Mouse (Mus musculus): ENCODE data around the gene Zfp786. TPM values are rescaled to one million over a fixed set of nuclear protein-coding genes. Genes with fewer than 3 reads are reported as not detected.

The Zfp786 gene
- polyA plus RNA-seq, 1 experiment from 2014 or later, result 1.9 TPM

DNA sequence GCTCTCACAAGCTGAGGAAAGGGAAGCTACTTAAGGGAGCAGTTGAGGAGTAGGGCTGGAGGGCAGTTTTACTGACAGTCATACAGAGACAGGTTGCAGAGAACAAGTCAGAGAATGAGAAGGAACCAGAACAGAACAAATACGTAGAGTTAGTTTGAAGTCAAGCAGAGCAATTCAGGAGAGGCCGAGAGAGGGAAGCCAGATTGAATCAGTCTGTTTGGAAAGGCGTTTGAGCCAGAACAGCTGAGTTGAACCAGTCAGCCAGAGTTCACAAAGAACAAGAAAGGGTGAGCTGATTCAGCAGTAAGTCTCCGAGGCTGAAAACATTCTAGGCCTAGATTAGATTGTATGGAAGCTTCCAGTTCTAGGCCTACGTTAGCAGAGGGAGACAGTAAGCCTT, 37.4 kb downstream of the Zfp786 start:
- Histone ChIP-seq H3K9me3 (replicated peaks; ENCODE audit: low read length) (no peaks in the 10 kb centered on the region), H3K4me3 (replicated peaks; ENCODE audit: low read depth, low read length) (no peak overlapping the region), H3K4me1 (replicated peaks; ENCODE audit: insufficient read depth, low read length) (no peaks in the 10 kb centered on the region), H3K36me3 (ENCODE audit: insufficient read depth, low read length) (peaks cover 32% of the 10 kb centered on the region), H3K27me3 (ENCODE audit: insufficient read depth, low read length) (no peaks in the 10 kb centered on the region), H3K27ac (0 out of 2 replicates have a peak overlapping the region, but pooled peaks have one; percentile 4), H3K4me2 (ENCODE audit: low read length) (no peak overlapping the region), H3K9ac (ENCODE audit: low read depth, low read length) (no peak overlapping the region)
- no peak for ATAC-seq (replicated peaks; ENCODE audit: low FRiP score, low read depth)
- 55% methylated on average over 5 of the region's 5 CpGs for WGBS
- DNase-seq (ENCODE audit: low spot score), result no peak
- no peak for TF ChIP-seq CTCF (IDR thresholded peaks at IDR 0.05; ENCODE audit: low read depth)

DNA sequence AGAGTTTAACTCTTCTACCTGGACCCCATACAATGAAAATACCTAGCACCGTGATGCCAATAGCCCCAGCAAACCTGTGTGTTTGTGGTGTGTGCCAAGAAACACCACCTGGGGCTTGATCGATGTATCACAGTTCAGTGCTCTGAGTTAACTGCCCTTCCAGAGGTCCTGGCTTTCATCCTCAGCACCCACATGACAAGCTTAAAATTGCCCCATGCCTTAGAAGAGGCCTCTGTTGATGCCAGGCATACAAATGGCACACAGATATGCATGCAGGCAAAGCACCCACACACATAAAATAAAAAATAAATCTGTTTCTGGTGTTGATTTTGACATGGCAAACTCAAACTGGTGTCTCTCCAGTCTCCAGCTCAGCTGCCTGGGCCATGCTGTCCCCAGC, 38.1 kb downstream of the Zfp786 start:
- no peaks in the 10 kb centered on the region for H3K4me1 ChIP-seq (replicated peaks; ENCODE audit: insufficient read depth, low read length)
- H3K4me3 ChIP-seq (replicated peaks; ENCODE audit: low read depth, low read length), result no peak overlapping the region
- TF ChIP-seq CTCF (IDR thresholded peaks at IDR 0.05; ENCODE audit: low read depth), result no peak
- no peaks in the 10 kb centered on the region for H3K9me3 ChIP-seq (replicated peaks; ENCODE audit: low read length)
- ATAC-seq (replicated peaks; ENCODE audit: low FRiP score, low read depth) (no peak), DNase-seq (ENCODE audit: low spot score) (no peak)
- H3K36me3 ChIP-seq (ENCODE audit: insufficient read depth, low read length), result peaks cover 26% of the 10 kb centered on the region
- no peaks in the 10 kb centered on the region for H3K27me3 ChIP-seq (ENCODE audit: insufficient read depth, low read length)
- no peak overlapping the region for H3K4me2 ChIP-seq (ENCODE audit: low read length)
- H3K9ac ChIP-seq (ENCODE audit: low read depth, low read length), result no peak overlapping the region
- WGBS, result 78% methylated on average over 2 of the region's 2 CpGs
- no peak overlapping the region for H3K27ac ChIP-seq

DNA sequence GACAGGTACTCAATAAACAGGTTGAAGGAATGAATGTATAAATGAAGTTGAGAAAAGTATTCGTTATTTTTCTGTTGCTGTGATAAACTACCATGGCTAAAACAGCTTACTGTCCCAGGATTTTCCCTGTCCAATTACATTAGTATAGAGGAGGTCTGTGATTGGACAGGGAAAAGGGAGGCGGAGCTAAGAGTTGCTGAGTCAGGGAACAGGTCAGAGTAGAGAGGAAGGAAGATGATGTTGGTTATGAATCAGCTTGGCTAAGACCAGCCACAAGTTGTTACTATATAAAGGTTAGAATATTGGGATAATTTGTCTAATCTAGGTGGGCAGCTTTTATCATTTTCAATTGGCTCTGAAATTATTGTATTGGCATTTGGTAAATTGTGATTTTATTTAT, 39.9 kb downstream of the Zfp786 start:
- H3K36me3 ChIP-seq (ENCODE audit: insufficient read depth, low read length), result peaks cover 11% of the 10 kb centered on the region; the same call in 1 of the 2 replicates
- H3K4me1 ChIP-seq (replicated peaks; ENCODE audit: insufficient read depth, low read length), result no peaks in the 10 kb centered on the region
- no peak for ATAC-seq (replicated peaks; ENCODE audit: low FRiP score, low read depth)
- no peaks in the 10 kb centered on the region for H3K9me3 ChIP-seq (replicated peaks; ENCODE audit: low read length)
- no peak overlapping the region for H3K4me2 ChIP-seq (ENCODE audit: low read length)
- no peak for TF ChIP-seq CTCF (IDR thresholded peaks at IDR 0.05; ENCODE audit: low read depth)
- no peak overlapping the region for H3K4me3 ChIP-seq (replicated peaks; ENCODE audit: low read depth, low read length)
- no peak overlapping the region for H3K9ac ChIP-seq (ENCODE audit: low read depth, low read length)
- no peak overlapping the region for H3K27ac ChIP-seq
- DNase-seq (ENCODE audit: low spot score), result peak; percentile 47
- WGBS, result 54% methylated on average over 2 of the region's 2 CpGs
- H3K27me3 ChIP-seq (ENCODE audit: insufficient read depth, low read length), result no peaks in the 10 kb centered on the region

DNA sequence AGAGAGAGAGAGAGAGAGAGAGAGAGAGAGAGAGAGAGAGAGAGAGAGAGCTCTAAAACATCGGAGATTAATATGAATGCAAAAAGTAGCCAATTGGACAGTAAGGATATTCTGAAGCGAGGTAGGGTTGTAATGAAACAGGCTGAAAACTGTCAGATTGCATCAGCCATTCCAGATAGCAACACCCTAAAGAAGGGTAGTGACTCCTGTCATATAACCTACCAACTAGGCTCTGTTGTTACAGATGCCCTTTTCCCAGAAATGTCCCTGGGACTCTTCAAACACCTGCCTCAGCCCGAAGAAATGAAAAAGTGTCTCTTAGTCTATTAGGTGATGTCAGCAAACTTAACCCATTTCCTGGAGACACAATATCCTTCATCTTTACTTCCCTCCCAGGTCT, 41.8 kb downstream of the Zfp786 start:
- WGBS, result 23% methylated on average over 3 of the region's 3 CpGs
- Histone ChIP-seq H3K9me3 (replicated peaks; ENCODE audit: low read length) (no peaks in the 10 kb centered on the region), H3K4me1 (replicated peaks; ENCODE audit: insufficient read depth, low read length) (no peaks in the 10 kb centered on the region), H3K27ac (peak overlapping the region; percentile 94), H3K9ac (ENCODE audit: low read depth, low read length) (peak overlapping the region; percentile 72), H3K4me3 (replicated peaks; ENCODE audit: low read depth, low read length) (peak overlapping the region; percentile 47), H3K36me3 (ENCODE audit: insufficient read depth, low read length) (no peaks in the 10 kb centered on the region), H3K4me2 (ENCODE audit: low read length) (peak overlapping the region; percentile 61), H3K27me3 (ENCODE audit: insufficient read depth, low read length) (no peaks in the 10 kb centered on the region)
- ATAC-seq (replicated peaks; ENCODE audit: low FRiP score, low read depth), result no peak
- DNase-seq (ENCODE audit: low spot score), result peak; percentile 33
- TF ChIP-seq CTCF (IDR thresholded peaks at IDR 0.05; ENCODE audit: low read depth), result no peak

DNA sequence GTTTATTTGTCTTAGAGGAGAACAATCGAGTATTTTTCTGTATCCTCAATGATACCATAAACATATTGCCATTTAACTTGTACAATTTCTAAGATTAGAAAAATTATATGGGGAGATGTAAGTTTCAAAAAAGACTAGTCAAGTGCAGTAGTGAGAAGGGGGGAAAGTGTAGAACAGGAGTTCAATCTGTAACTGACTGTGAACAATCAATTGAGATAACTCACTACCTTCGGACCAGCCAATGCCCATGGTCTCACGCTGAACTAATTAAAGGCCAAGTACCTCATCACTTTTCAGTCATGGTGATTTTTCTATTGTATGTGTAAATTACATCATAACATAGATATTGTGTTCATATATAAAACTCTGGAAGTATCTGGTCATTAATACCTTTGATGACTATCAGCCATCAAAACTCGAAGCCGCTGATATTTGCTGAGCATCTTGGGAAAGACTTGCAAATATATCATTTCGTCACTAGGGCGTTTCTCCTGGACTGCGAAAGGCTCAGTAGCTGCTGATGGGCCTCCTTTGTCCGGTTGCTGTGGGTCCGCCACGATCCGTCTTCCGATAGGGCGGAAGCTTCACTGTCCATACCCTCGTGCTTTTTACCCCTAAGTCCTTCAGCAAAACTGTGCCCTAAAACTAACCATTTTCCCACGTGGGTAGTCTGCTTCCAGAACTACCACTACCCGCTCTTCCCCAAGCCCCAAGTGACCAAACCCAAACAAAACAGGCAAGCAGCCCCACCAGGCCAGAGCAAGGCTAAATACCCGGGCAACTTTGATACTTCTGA, 42.5 kb downstream of the Zfp786 start:
- ATAC-seq (replicated peaks; ENCODE audit: low FRiP score, low read depth) (peak; percentile 92), DNase-seq (ENCODE audit: low spot score) (peak; percentile 96)
- Histone ChIP-seq H3K36me3 (ENCODE audit: insufficient read depth, low read length) (no peaks in the 10 kb centered on the region), H3K27me3 (ENCODE audit: insufficient read depth, low read length) (no peaks in the 10 kb centered on the region), H3K27ac (peak overlapping the region; percentile 94), H3K9ac (ENCODE audit: low read depth, low read length) (peak overlapping the region; percentile 72), H3K9me3 (replicated peaks; ENCODE audit: low read length) (no peaks in the 10 kb centered on the region), H3K4me1 (replicated peaks; ENCODE audit: insufficient read depth, low read length) (no peaks in the 10 kb centered on the region), H3K4me2 (ENCODE audit: low read length) (peak overlapping the region; percentile 61), H3K4me3 (replicated peaks; ENCODE audit: low read depth, low read length) (peak overlapping the region; percentile 47)
- peak; percentile 14; the same call in 1 of the 2 replicates for TF ChIP-seq CTCF (IDR thresholded peaks at IDR 0.05; ENCODE audit: low read depth)
- under 1% methylated on average over 18 of the region's 18 CpGs for WGBS

DNA sequence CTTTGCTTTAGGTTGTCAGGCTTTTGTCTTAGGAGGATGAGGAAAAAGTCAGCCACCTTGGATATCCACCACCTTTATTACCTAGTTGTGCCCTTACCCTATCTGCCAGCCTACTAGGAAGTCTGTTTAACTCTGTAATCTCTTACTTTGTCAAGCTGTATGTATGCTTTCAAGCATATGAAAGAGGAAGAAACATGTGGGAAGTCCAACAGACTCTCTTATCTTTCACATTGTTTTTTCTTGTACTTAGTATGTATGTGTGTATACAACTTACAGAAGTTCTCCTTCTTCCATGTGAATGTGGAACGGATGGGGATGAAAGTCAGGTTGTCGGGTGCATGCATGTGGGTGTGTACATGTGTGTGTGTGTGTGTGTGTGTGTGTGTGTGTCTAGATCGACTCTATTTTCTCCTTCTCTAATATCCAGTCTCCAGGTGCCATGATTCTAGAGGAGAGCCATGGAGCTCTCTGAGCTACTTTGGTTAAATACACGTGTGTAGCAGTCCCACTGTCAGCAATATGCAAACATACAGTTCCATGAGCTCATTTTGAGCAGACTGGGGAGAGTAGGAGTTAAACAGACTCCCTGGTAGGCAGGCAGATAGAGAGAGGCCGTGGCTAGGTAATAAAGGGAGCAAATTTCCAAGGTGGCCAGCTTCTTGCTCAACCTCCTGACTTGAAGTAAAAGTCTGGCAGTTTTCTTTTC, 45.8 kb downstream of the Zfp786 start:
- H3K9me3 ChIP-seq (replicated peaks; ENCODE audit: low read length), result no peaks in the 10 kb centered on the region
- no peak overlapping the region for H3K4me3 ChIP-seq (replicated peaks; ENCODE audit: low read depth, low read length)
- H3K36me3 ChIP-seq (ENCODE audit: insufficient read depth, low read length), result no peaks in the 10 kb centered on the region
- DNase-seq (ENCODE audit: low spot score) (no peak), ATAC-seq (replicated peaks; ENCODE audit: low FRiP score, low read depth) (no peak)
- no peak overlapping the region for H3K27ac ChIP-seq
- TF ChIP-seq CTCF (IDR thresholded peaks at IDR 0.05; ENCODE audit: low read depth), result no peak
- 75% methylated on average over 5 of the region's 5 CpGs for WGBS
- no peaks in the 10 kb centered on the region for H3K4me1 ChIP-seq (replicated peaks; ENCODE audit: insufficient read depth, low read length)
- no peak overlapping the region for H3K9ac ChIP-seq (ENCODE audit: low read depth, low read length)
- H3K27me3 ChIP-seq (ENCODE audit: insufficient read depth, low read length), result no peaks in the 10 kb centered on the region
- H3K4me2 ChIP-seq (ENCODE audit: low read length), result no peak overlapping the region
